11 mouse cellular contexts compared by ENCODE assay signal in the genomic region with DNA sequence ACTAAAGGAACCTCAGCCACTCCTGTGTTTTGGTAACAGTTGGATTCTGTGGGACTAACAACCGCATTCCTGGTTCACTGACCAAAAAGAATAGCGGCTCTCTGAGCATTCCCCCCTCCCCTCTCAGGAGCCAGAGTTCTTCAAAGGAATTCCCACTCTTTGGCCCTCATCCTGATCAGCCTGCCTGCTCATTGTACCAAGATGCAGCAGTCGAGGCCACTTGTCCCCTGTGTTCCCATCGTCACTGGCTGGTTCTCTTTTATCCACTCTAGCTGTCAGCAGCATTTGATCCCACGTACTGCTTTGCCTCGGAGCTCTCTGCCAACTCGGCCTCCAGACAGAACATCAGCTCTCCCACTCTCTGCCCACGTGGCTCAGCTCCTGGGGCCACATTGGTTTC. TPM values are rescaled to one million over a fixed set of nuclear protein-coding genes. Genes with fewer than 3 reads are reported as not detected.
DNase-seq lines count a peak whose midpoint lies in the region; ATAC-seq and TF ChIP-seq lines count a peak whose summit lies in the region.
"Had no signal": no experiment of that assay in that cellular context is flagged by ENCODE, and none has a peak within 500 bp of the region (broad histone marks: within the 10 kb centered on the region; RNA-seq: fewer than 3 reads in every experiment).

No protein-coding gene starts in this region.

- H3K9me3 ChIP-seq in liver, postnatal 0 days (ENCODE audit: low read length) = no peaks in the 10 kb centered on the region
- no peaks in the 10 kb centered on the region for H3K9me3 ChIP-seq in forebrain, embryonic 14.5 days (replicated peaks; ENCODE audit: control insufficient read depth, low read length)
- H3K9me3 ChIP-seq in midbrain, embryonic 13.5 days = no peaks in the 10 kb centered on the region
- H3K9me3 ChIP-seq: embryonic facial prominence, embryonic 12.5 days; limb, embryonic 12.5 days had no signal

- H3K4me1 ChIP-seq in liver, postnatal 0 days (ENCODE audit: insufficient read depth) = peaks cover 22% of the 10 kb centered on the region
- H3K4me1 ChIP-seq in forebrain, embryonic 14.5 days (ENCODE audit: control insufficient read depth, insufficient read depth, low read length) = 0 out of 2 replicates have a peak, but pooled peaks cover 3% of the 10 kb centered on the region
- peaks cover 9% of the 10 kb centered on the region for H3K4me1 ChIP-seq in midbrain, embryonic 13.5 days (replicated peaks)
- H3K4me1 ChIP-seq in lung, adult 2 months (ENCODE audit: control insufficient read depth, insufficient read depth, low read length) = 0 out of 2 replicates have a peak, but pooled peaks cover 2% of the 10 kb centered on the region
- H3K4me1 ChIP-seq: embryonic facial prominence, embryonic 12.5 days had no signal

- no peaks in the 10 kb centered on the region for H3K36me3 ChIP-seq in liver, postnatal 0 days (replicated peaks; ENCODE audit: insufficient read depth, low read length)
- H3K36me3 ChIP-seq in forebrain, embryonic 14.5 days (ENCODE audit: control insufficient read depth, insufficient read depth, low read length) = no peaks in the 10 kb centered on the region
- no peaks in the 10 kb centered on the region for H3K36me3 ChIP-seq in midbrain, embryonic 13.5 days
- H3K36me3 ChIP-seq: embryonic facial prominence, embryonic 12.5 days; limb, embryonic 12.5 days had no signal

- 60% methylated on average over 8 of the region's 8 CpGs for WGBS in liver, postnatal 0 days (ENCODE audit: insufficient replicate concordance)
- 3% methylated on average over 8 of the region's 8 CpGs for WGBS in forebrain, embryonic 14.5 days
- 7% methylated on average over 8 of the region's 8 CpGs for WGBS in midbrain, embryonic 13.5 days
- 59% methylated on average over 8 of the region's 8 CpGs for WGBS in lung, adult 2 months

- no peaks in the 10 kb centered on the region for H3K27me3 ChIP-seq in liver, postnatal 0 days (ENCODE audit: insufficient read depth, low read length)
- H3K27me3 ChIP-seq in forebrain, embryonic 14.5 days (replicated peaks; ENCODE audit: control insufficient read depth, insufficient read depth, low read length) = no peaks in the 10 kb centered on the region
- H3K27me3 ChIP-seq in midbrain, embryonic 13.5 days = no peaks in the 10 kb centered on the region
- H3K27me3 ChIP-seq: embryonic facial prominence, embryonic 12.5 days; limb, embryonic 12.5 days had no signal

- H3K27ac ChIP-seq in liver, postnatal 0 days (ENCODE audit: low read depth) = peak overlapping the region; percentile 93
- H3K27ac ChIP-seq in forebrain, embryonic 14.5 days (ENCODE audit: low read depth, low read length) = no peak overlapping the region
- H3K27ac ChIP-seq in midbrain, embryonic 13.5 days = no peak overlapping the region
- H3K27ac ChIP-seq: embryonic facial prominence, embryonic 12.5 days; limb, embryonic 12.5 days had no signal

- H3K4me2 ChIP-seq in liver, postnatal 0 days (ENCODE audit: low read depth, low read length) = no peak overlapping the region
- H3K4me2 ChIP-seq in forebrain, embryonic 14.5 days (ENCODE audit: low read length) = no peak overlapping the region
- H3K4me2 ChIP-seq in midbrain, embryonic 13.5 days (replicated peaks) = no peak overlapping the region
- H3K4me2 ChIP-seq: embryonic facial prominence, embryonic 12.5 days; limb, embryonic 12.5 days had no signal

- no peak overlapping the region for H3K4me3 ChIP-seq in liver, postnatal 0 days (ENCODE audit: low read depth, low read length)
- no peak overlapping the region for H3K4me3 ChIP-seq in forebrain, embryonic 14.5 days (ENCODE audit: low read depth, low read length)
- no peak overlapping the region for H3K4me3 ChIP-seq in midbrain, embryonic 13.5 days (replicated peaks)
- no peak overlapping the region for H3K4me3 ChIP-seq in lung, adult 2 months (replicated peaks; ENCODE audit: extremely low read depth, low read depth, low read length)
- H3K4me3 ChIP-seq: embryonic facial prominence, embryonic 12.5 days; limb, embryonic 12.5 days had no signal

- no peak for ATAC-seq in liver, postnatal 0 days
- peak; percentile 69 for ATAC-seq in forebrain, embryonic 14.5 days
- ATAC-seq in midbrain, embryonic 13.5 days = peak; percentile 54; the same call in 1 of the 2 replicates

- no peak for TF ChIP-seq CTCF in liver, postnatal 0 days (IDR thresholded peaks at IDR 0.05; ENCODE audit: low read depth)
- TF ChIP-seq CTCF in lung, adult 2 months (IDR thresholded peaks at IDR 0.05; ENCODE audit: insufficient read depth, low read length) = no peak

- H3K9ac ChIP-seq in liver, postnatal 0 days (replicated peaks) = no peak overlapping the region
- no peak overlapping the region for H3K9ac ChIP-seq in forebrain, embryonic 14.5 days (ENCODE audit: low read length)
- no peak overlapping the region for H3K9ac ChIP-seq in midbrain, embryonic 13.5 days (replicated peaks)
- H3K9ac ChIP-seq: embryonic facial prominence, embryonic 12.5 days; limb, embryonic 12.5 days had no signal

- peak; percentile 16 to 28 for DNase-seq in cerebellum, postnatal 10 days
- no peak for DNase-seq in cerebellum, postnatal 4 days (ENCODE audit: low spot score in 2 of 2)
- no peak for DNase-seq in liver, postnatal 0 days
- DNase-seq in liver = no peak
- DNase-seq in forebrain, embryonic 14.5 days (ENCODE audit: low spot score) = peak; percentile 41
- no peak for DNase-seq in c-Kit-positive CD71-positive TER-119-positive erythroid progenitor cells, embryonic 14.5 days (ENCODE audit: low spot score)
- DNase-seq in lung, adult 2 months = no peak
- DNase-seq: lung, postnatal 14 days had no signal

- no peak for TF ChIP-seq EP300 in liver, postnatal 0 days (IDR thresholded peaks at IDR 0.05; ENCODE audit: low read depth)

- TF ChIP-seq POLR2A in lung, adult 2 months (IDR thresholded peaks at IDR 0.05; ENCODE audit: borderline replicate concordance, extremely low read depth, low read depth, low read length) = no peak

RNA-seq across cellular contexts. Expression of gene Slc34a2, which starts 41.3 kb away (rescaled TPM):
- 0.35 and 0.54 TPM in 2 replicates for polyA plus RNA-seq in liver, postnatal 0 days (2015; fragmentation: Nextera tagmentation; extraction: Ambion mirVana)
- not detected in 2 replicates for polyA plus RNA-seq in forebrain, embryonic 14.5 days (2014; fragmentation: Nextera tagmentation; extraction: Ambion mirVana)
- 0.04 TPM in 1 of 2 replicates, not detected in the other for polyA plus RNA-seq in midbrain, embryonic 13.5 days (2015; fragmentation: Nextera tagmentation; extraction: Ambion mirVana)
- 1,059 and 1,222 TPM in 2 replicates for polyA plus RNA-seq in lung, adult 2 months (2012; rRNA removed)
- polyA plus RNA-seq: limb, embryonic 12.5 days had no signal

Comparison
In these comparisons a context has a peak if more than half of its experiments do, and no peak if none do; other contexts are left out.
1. DNase-seq: peak in cerebellum, postnatal 10 days (2 of 2) and forebrain, embryonic 14.5 days (single experiment); none in cerebellum, postnatal 4 days (0 of 2), liver, postnatal 0 days (single experiment), liver (single experiment), c-Kit-positive CD71-positive TER-119-positive erythroid progenitor cells, embryonic 14.5 days (single experiment) and lung, adult 2 months (single experiment).
2. RNA of gene Slc34a2, which starts 41.3 kb away (polyA plus RNA-seq): 1,059 to 1,222 TPM in lung, adult 2 months; 0.35 to 0.54 TPM in liver, postnatal 0 days, 0.04 TPM in midbrain, embryonic 13.5 days and not detected in forebrain, embryonic 14.5 days; every median in the first group is over 100 times any median in the second.